Mouse (Mus musculus): ENCODE results near the gene Heatr5a. TPM values are rescaled to one million over a fixed set of nuclear protein-coding genes. Genes with fewer than 3 reads are reported as not detected.
A peak's percentile ranks its signal among the peaks of the same experiment; 100 is the strongest.

Gene Heatr5a
- polyA plus RNA-seq, 1 experiment from 2014 or later, result 14.3 TPM

DNA sequence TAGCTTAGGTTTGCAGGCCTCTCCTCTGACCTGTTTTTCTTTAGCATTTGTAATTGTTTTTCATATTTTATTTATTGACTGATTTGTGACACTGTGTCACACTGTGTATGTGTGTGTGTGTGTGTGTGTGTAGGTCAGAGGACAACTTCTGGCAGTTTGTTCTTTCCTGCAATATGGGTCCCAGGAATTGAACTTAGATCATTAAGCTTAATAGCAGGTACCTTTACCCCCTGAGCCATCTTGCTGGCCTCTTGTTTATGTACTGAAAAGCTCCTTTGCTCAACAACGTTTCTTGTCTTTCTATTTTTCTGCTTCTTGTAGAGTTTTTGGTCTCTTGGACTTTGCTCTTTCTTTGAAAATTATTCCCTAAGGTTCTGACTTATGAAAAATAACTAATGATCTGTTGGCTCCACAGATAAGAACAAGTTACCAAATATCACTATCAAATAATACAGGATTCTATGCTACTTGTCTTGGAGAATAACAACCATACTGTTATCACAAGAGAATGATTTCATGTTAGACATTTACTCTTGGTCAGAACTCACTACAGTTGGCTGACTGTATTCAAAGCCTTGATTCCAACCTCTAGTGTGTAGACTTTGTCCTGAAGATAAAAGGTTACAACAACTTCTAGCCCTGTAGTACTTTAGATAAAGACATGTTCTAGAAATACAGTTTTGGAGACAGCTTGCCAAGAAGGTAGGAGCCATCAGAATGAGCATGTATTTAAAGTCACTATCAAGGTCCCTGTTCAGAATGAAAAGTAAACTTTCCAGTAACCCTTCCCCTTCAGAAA is 24.8 kb upstream of the Heatr5a start:
- Histone ChIP-seq H3K27me3 (ENCODE audit: insufficient read depth, poor library complexity, severe bottlenecking) (no peaks in the 10 kb centered on the region), H3K9me3 (no peaks in the 10 kb centered on the region), H3K27ac (no peak overlapping the region), H3K4me1 (no peaks in the 10 kb centered on the region), H3K36me3 (peaks cover 43% of the 10 kb centered on the region), H3K4me3 (no peak overlapping the region)
- WGBS, result 81% methylated on average over 1 of the region's 1 CpGs
- DNase-seq (ENCODE audit: low spot score), result no peak

DNA sequence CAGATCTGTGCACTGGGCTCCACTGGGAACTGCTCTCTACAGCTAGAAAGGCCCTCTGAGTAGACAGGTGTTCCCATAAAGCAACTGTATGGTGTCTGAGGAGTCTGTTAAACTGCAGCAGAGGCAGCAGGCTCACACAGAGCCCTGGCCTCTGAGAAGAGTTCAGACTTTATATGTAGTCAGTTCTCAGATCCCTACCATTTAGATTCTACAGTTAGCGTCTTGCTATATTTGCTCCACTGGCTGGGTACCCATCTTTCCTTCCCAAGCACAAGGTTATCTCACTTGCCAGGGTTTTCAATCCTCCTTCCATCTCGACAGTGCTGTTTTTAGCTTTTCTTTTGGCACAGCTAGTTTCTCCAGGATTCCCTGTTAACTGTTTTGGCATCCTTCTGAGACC is 19.5 kb upstream of the Heatr5a start:
- H3K36me3 ChIP-seq, result peaks cover 16% of the 10 kb centered on the region
- 71% methylated on average over 2 of the region's 2 CpGs for WGBS

GRCm38 (mm10) chr12:51988536-51988935 is 17.4 kb upstream of the Heatr5a start:
- no peak for DNase-seq (ENCODE audit: low spot score)
- peaks cover 3% of the 10 kb centered on the region; the same call in 1 of the 2 replicates for H3K36me3 ChIP-seq
- no peaks in the 10 kb centered on the region for H3K9me3 ChIP-seq
- WGBS, result 80% methylated on average over 5 of the region's 5 CpGs
- H3K27ac ChIP-seq, result no peak overlapping the region
- no peak overlapping the region for H3K4me3 ChIP-seq
- H3K27me3 ChIP-seq (ENCODE audit: insufficient read depth, poor library complexity, severe bottlenecking), result no peaks in the 10 kb centered on the region
- H3K4me1 ChIP-seq, result peaks cover 5% of the 10 kb centered on the region; the same call in 1 of the 2 replicates

More for the DNA sequence above, 19.5 kb upstream of the Heatr5a start:
- no peak overlapping the region for H3K27ac ChIP-seq
- no peaks in the 10 kb centered on the region; the same call in 1 of the 2 replicates for H3K4me1 ChIP-seq
- H3K9me3 ChIP-seq, result no peaks in the 10 kb centered on the region
- H3K27me3 ChIP-seq (ENCODE audit: insufficient read depth, poor library complexity, severe bottlenecking), result no peaks in the 10 kb centered on the region
- DNase-seq (ENCODE audit: low spot score), result no peak
- H3K4me3 ChIP-seq, result no peak overlapping the region

GRCm38 (mm10) chr12:51985826-51986225 is 14.7 kb upstream of the Heatr5a start:
- no peaks in the 10 kb centered on the region for H3K27me3 ChIP-seq (ENCODE audit: insufficient read depth, poor library complexity, severe bottlenecking)
- H3K4me3 ChIP-seq, result no peak overlapping the region
- no peak overlapping the region for H3K27ac ChIP-seq
- no peaks in the 10 kb centered on the region for H3K9me3 ChIP-seq
- 39% methylated on average over 4 of the region's 4 CpGs for WGBS
- H3K36me3 ChIP-seq, result peaks cover 3% of the 10 kb centered on the region; the same call in 1 of the 2 replicates
- DNase-seq (ENCODE audit: low spot score), result no peak
- peaks cover 5% of the 10 kb centered on the region; the same call in 1 of the 2 replicates for H3K4me1 ChIP-seq

DNA sequence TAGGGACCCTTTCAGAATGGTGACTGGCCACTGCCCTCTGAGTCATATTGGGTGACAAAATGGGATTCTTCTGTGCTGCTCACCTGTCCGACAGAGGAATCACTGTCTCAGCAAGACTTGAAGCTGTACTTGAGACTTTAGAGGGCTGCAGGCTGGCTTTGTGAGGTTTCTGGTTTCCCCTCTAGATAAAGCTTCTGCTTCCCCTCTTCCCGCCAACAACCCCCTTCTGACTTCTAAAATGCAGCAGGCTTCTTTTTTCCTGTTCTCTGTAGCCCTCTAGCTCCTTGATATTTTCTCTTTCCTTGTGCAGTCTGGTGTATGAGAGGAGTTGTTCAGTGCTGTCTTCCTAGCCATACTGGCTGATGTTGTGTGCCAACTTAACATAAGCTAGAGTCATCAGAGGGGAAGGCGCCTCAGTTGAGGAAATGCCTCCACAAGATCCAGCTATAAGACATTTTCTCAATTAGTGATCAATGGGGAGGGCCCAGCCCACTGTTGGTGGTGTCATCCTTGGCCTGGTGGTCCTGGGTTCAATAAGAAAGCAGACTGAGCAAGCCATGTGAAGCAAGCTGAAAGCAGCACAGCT is 14.1 kb upstream of the Heatr5a start:
- peaks cover 5% of the 10 kb centered on the region; the same call in 1 of the 2 replicates for H3K4me1 ChIP-seq
- no peaks in the 10 kb centered on the region for H3K27me3 ChIP-seq (ENCODE audit: insufficient read depth, poor library complexity, severe bottlenecking)
- no peaks in the 10 kb centered on the region for H3K9me3 ChIP-seq
- H3K36me3 ChIP-seq, result peaks cover 3% of the 10 kb centered on the region; the same call in 1 of the 2 replicates
- H3K4me3 ChIP-seq, result no peak overlapping the region
- 77% methylated on average over 3 of the region's 3 CpGs for WGBS
- DNase-seq (ENCODE audit: low spot score), result no peak
- no peak overlapping the region for H3K27ac ChIP-seq

DNA sequence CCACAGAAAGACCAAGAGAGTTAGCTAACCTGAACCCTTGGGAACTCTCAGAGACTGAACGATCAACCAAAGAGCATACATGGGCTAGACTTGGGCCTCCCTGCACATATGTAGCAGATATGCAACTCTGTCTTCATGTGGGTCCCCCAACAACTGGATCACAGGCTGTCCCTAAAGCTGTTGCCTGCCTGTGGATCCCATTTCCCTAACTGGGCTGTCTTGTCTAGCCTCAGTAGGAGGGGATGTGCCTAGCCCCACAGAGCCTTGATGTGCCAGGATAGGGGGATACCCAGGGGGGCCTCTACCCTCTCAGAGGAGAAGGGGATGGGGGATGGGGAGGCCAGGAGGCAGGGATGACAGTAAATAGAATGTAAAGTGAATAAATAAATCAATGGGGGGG is 12.5 kb upstream of the Heatr5a start:
- Histone ChIP-seq H3K27ac (no peak overlapping the region), H3K9me3 (no peaks in the 10 kb centered on the region), H3K4me3 (no peak overlapping the region), H3K4me1 (peaks cover 5% of the 10 kb centered on the region; the same call in 1 of the 2 replicates), H3K36me3 (peaks cover 3% of the 10 kb centered on the region; the same call in 1 of the 2 replicates), H3K27me3 (ENCODE audit: insufficient read depth, poor library complexity, severe bottlenecking) (no peaks in the 10 kb centered on the region)
- DNase-seq (ENCODE audit: low spot score), result no peak
- 91% methylated on average over 1 of the region's 1 CpGs for WGBS

DNA sequence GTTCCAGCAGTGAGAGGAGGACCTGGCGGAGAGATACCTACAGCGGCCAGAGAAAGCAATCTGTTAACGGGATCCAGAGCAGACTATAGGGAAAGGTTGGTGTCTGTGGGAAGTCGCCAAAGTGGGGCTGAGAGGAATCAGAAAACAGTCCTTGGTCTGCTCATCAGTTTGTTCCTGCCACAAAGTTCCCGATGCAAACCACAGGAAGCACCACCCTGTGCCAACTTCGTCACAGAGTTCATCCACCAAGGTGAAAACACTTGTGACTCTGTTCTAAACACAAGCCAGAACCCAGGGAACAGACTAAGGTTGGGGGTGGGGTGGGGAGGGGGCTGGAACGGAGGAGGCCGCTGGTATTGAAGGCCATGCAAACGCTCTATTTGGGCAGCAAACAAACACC is 5.4 kb upstream of the Heatr5a start:
- Histone ChIP-seq H3K27ac (no peak overlapping the region), H3K36me3 (no peaks in the 10 kb centered on the region), H3K4me1 (no peaks in the 10 kb centered on the region), H3K4me3 (no peak overlapping the region), H3K27me3 (ENCODE audit: insufficient read depth, poor library complexity, severe bottlenecking) (no peaks in the 10 kb centered on the region), H3K9me3 (no peaks in the 10 kb centered on the region)
- WGBS, result 68% methylated on average over 9 of the region's 9 CpGs
- no peak for DNase-seq (ENCODE audit: low spot score)

- WGBS, result 92% methylated on average over 1 of the region's 1 CpGs
- DNase-seq (ENCODE audit: low spot score), result no peak
- Histone ChIP-seq H3K27ac (no peak overlapping the region), H3K4me3 (no peak overlapping the region), H3K36me3 (no peaks in the 10 kb centered on the region), H3K4me1 (peaks cover 8% of the 10 kb centered on the region; the same call in 1 of the 2 replicates), H3K27me3 (ENCODE audit: insufficient read depth, poor library complexity, severe bottlenecking) (no peaks in the 10 kb centered on the region), H3K9me3 (no peaks in the 10 kb centered on the region)
Observed at GRCm38 (mm10) chr12:51974381-51974780, 3.3 kb upstream of the Heatr5a start.

- H3K9me3 ChIP-seq, result no peaks in the 10 kb centered on the region
- no peak for DNase-seq (ENCODE audit: low spot score)
- 92% methylated on average over 5 of the region's 5 CpGs for WGBS
- no peak overlapping the region for H3K27ac ChIP-seq
- no peak overlapping the region for H3K4me3 ChIP-seq
- no peaks in the 10 kb centered on the region for H3K36me3 ChIP-seq
- peaks cover 8% of the 10 kb centered on the region; the same call in 1 of the 2 replicates for H3K4me1 ChIP-seq
- H3K27me3 ChIP-seq (ENCODE audit: insufficient read depth, poor library complexity, severe bottlenecking), result no peaks in the 10 kb centered on the region
Observed at GRCm38 (mm10) chr12:51972269-51973065, 1.3 kb upstream of the Heatr5a start.

- no peaks in the 10 kb centered on the region for H3K27me3 ChIP-seq (ENCODE audit: insufficient read depth, poor library complexity, severe bottlenecking)
- peak overlapping the region; percentile 96 for H3K27ac ChIP-seq
- 2% methylated on average over 35 of the region's 35 CpGs for WGBS
- H3K4me3 ChIP-seq, result peak overlapping the region; percentile 89
- peak; percentile 77 for DNase-seq (ENCODE audit: low spot score)
- peaks cover 8% of the 10 kb centered on the region; the same call in 1 of the 2 replicates for H3K4me1 ChIP-seq
- no peaks in the 10 kb centered on the region for H3K9me3 ChIP-seq
- H3K36me3 ChIP-seq, result no peaks in the 10 kb centered on the region
Observed at GRCm38 (mm10) chr12:51970352-51971069, 610 bp downstream of the Heatr5a start.

- peaks cover 8% of the 10 kb centered on the region; the same call in 1 of the 2 replicates for H3K4me1 ChIP-seq
- peak overlapping the region; percentile 89 for H3K4me3 ChIP-seq
- no peaks in the 10 kb centered on the region for H3K27me3 ChIP-seq (ENCODE audit: insufficient read depth, poor library complexity, severe bottlenecking)
- no peaks in the 10 kb centered on the region for H3K9me3 ChIP-seq
- no peaks in the 10 kb centered on the region for H3K36me3 ChIP-seq
- no peak overlapping the region for H3K27ac ChIP-seq
- WGBS, result 11% methylated on average over 7 of the region's 7 CpGs
- DNase-seq (ENCODE audit: low spot score), result no peak
Observed at GRCm38 (mm10) chr12:51969876-51970275, 1.2 kb downstream of the Heatr5a start.

DNA sequence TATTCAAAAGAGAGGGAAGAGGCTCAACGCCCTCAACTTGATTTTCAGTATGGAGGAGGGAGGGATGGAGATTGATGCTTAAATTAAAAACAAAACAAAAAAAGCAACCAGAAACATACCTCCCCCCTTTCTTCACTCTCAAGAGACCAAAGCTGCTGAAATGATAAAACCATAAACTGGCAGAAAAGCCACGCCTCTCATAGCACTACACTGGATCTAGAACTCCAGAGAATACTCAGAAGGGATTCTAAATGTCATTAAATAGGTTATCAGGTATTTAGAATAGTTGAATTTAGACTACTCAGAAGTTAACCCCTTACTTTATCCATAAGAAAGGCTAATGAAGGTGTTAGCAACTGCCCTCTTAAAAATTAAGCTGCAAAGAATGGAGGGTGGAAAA is 2.0 kb downstream of the Heatr5a start:
- 87% methylated on average over 2 of the region's 2 CpGs for WGBS
- no peak for DNase-seq (ENCODE audit: low spot score)
- H3K4me3 ChIP-seq, result no peak overlapping the region
- no peaks in the 10 kb centered on the region for H3K9me3 ChIP-seq
- no peaks in the 10 kb centered on the region for H3K36me3 ChIP-seq
- H3K27me3 ChIP-seq (ENCODE audit: insufficient read depth, poor library complexity, severe bottlenecking), result no peaks in the 10 kb centered on the region
- peaks cover 8% of the 10 kb centered on the region; the same call in 1 of the 2 replicates for H3K4me1 ChIP-seq
- H3K27ac ChIP-seq, result no peak overlapping the region

All from heart, embryonic 10.5 days (tissue).